Mouse (Mus musculus): ENCODE data around the gene Bcar1. TPM values are rescaled to one million over a fixed set of nuclear protein-coding genes. Genes with fewer than 3 reads are reported as not detected.

The Bcar1 gene
- polyA plus RNA-seq, 1 experiment = 0.07 TPM

- H3K27me3 ChIP-seq (ENCODE audit: control insufficient read depth) = no peaks in the 10 kb centered on the region
Observed at GRCm38 (mm10) chr8:111715514-111715913, 28.1 kb downstream of the Bcar1 start.

GRCm38 (mm10) chr8:111714295-111714694 lies 29.3 kb downstream of the Bcar1 start:
- Histone ChIP-seq H3K4me3 (replicated peaks) (no peak overlapping the region), H3K4me1 (ENCODE audit: control insufficient read depth) (peaks cover 16% of the 10 kb centered on the region), H3K36me3 (ENCODE audit: control insufficient read depth) (peaks cover 15% of the 10 kb centered on the region; the same call in 1 of the 2 replicates), H3K27me3 (ENCODE audit: control insufficient read depth) (no peaks in the 10 kb centered on the region), H3K9me3 (ENCODE audit: control insufficient read depth, low read length) (no peaks in the 10 kb centered on the region)
- TF ChIP-seq GATA1 (IDR thresholded peaks at IDR 0.05; ENCODE audit: low read length) (no peak), TAL1 (IDR thresholded peaks at IDR 0.05; ENCODE audit: low read length) (no peak)

More at GRCm38 (mm10) chr8:111715514-111715913, 28.1 kb downstream of the Bcar1 start:
- Histone ChIP-seq H3K4me1 (ENCODE audit: control insufficient read depth) (peaks cover 16% of the 10 kb centered on the region), H3K4me3 (replicated peaks) (no peak overlapping the region), H3K9me3 (ENCODE audit: control insufficient read depth, low read length) (no peaks in the 10 kb centered on the region), H3K36me3 (ENCODE audit: control insufficient read depth) (peaks cover 19% of the 10 kb centered on the region; the same call in 1 of the 2 replicates)
- TF ChIP-seq GATA1 (IDR thresholded peaks at IDR 0.05; ENCODE audit: low read length) (no peak), TAL1 (IDR thresholded peaks at IDR 0.05; ENCODE audit: low read length) (no peak)

GRCm38 (mm10) chr8:111713817-111714216 lies 29.8 kb downstream of the Bcar1 start:
- H3K4me3 ChIP-seq (replicated peaks) = no peak overlapping the region
- H3K27me3 ChIP-seq (ENCODE audit: control insufficient read depth) = no peaks in the 10 kb centered on the region
- peaks cover 15% of the 10 kb centered on the region; the same call in 1 of the 2 replicates for H3K36me3 ChIP-seq (ENCODE audit: control insufficient read depth)
- H3K4me1 ChIP-seq (ENCODE audit: control insufficient read depth) = peaks cover 16% of the 10 kb centered on the region
- TF ChIP-seq GATA1 (IDR thresholded peaks at IDR 0.05; ENCODE audit: low read length) (no peak), TAL1 (IDR thresholded peaks at IDR 0.05; ENCODE audit: low read length) (no peak)
- H3K9me3 ChIP-seq (ENCODE audit: control insufficient read depth, low read length) = no peaks in the 10 kb centered on the region

GRCm38 (mm10) chr8:111713291-111713690 lies 30.3 kb downstream of the Bcar1 start:
- Histone ChIP-seq H3K36me3 (ENCODE audit: control insufficient read depth) (peaks cover 15% of the 10 kb centered on the region; the same call in 1 of the 2 replicates), H3K9me3 (ENCODE audit: control insufficient read depth, low read length) (no peaks in the 10 kb centered on the region), H3K27me3 (ENCODE audit: control insufficient read depth) (no peaks in the 10 kb centered on the region), H3K4me3 (replicated peaks) (no peak overlapping the region), H3K4me1 (ENCODE audit: control insufficient read depth) (peaks cover 16% of the 10 kb centered on the region)
- no peak for TF ChIP-seq TAL1 (IDR thresholded peaks at IDR 0.05; ENCODE audit: low read length)
- TF ChIP-seq GATA1 (IDR thresholded peaks at IDR 0.05; ENCODE audit: low read length) = no peak

GRCm38 (mm10) chr8:111712588-111712987 lies 31.0 kb downstream of the Bcar1 start:
- TF ChIP-seq TAL1 (IDR thresholded peaks at IDR 0.05; ENCODE audit: low read length) (no peak), GATA1 (IDR thresholded peaks at IDR 0.05; ENCODE audit: low read length) (no peak)
- Histone ChIP-seq H3K36me3 (ENCODE audit: control insufficient read depth) (peaks cover 15% of the 10 kb centered on the region; the same call in 1 of the 2 replicates), H3K27me3 (ENCODE audit: control insufficient read depth) (no peaks in the 10 kb centered on the region), H3K4me3 (replicated peaks) (no peak overlapping the region), H3K4me1 (ENCODE audit: control insufficient read depth) (peaks cover 10% of the 10 kb centered on the region), H3K9me3 (ENCODE audit: control insufficient read depth, low read length) (no peaks in the 10 kb centered on the region)

- no peak for TF ChIP-seq GATA1 (IDR thresholded peaks at IDR 0.05; ENCODE audit: low read length)
- TF ChIP-seq TAL1 (IDR thresholded peaks at IDR 0.05; ENCODE audit: low read length) = no peak
- Histone ChIP-seq H3K4me1 (ENCODE audit: control insufficient read depth) (peaks cover 5% of the 10 kb centered on the region), H3K36me3 (ENCODE audit: control insufficient read depth) (peaks cover 15% of the 10 kb centered on the region; the same call in 1 of the 2 replicates), H3K4me3 (replicated peaks) (no peak overlapping the region), H3K9me3 (ENCODE audit: control insufficient read depth, low read length) (no peaks in the 10 kb centered on the region), H3K27me3 (ENCODE audit: control insufficient read depth) (no peaks in the 10 kb centered on the region)
Observed at GRCm38 (mm10) chr8:111712135-111712534, 31.5 kb downstream of the Bcar1 start.

GRCm38 (mm10) chr8:111710777-111711485 lies 32.7 kb downstream of the Bcar1 start:
- Histone ChIP-seq H3K27me3 (ENCODE audit: control insufficient read depth) (no peaks in the 10 kb centered on the region), H3K9me3 (ENCODE audit: control insufficient read depth, low read length) (no peaks in the 10 kb centered on the region), H3K36me3 (ENCODE audit: control insufficient read depth) (peaks cover 15% of the 10 kb centered on the region; the same call in 1 of the 2 replicates), H3K4me3 (replicated peaks) (no peak overlapping the region), H3K4me1 (ENCODE audit: control insufficient read depth) (no peaks in the 10 kb centered on the region; the same call in 1 of the 2 replicates)
- TF ChIP-seq GATA1 (IDR thresholded peaks at IDR 0.05; ENCODE audit: low read length) (no peak), TAL1 (IDR thresholded peaks at IDR 0.05; ENCODE audit: low read length) (no peak)

GRCm38 (mm10) chr8:111709223-111709622 lies 34.4 kb downstream of the Bcar1 start:
- no peak for TF ChIP-seq GATA1 (IDR thresholded peaks at IDR 0.05; ENCODE audit: low read length)
- TF ChIP-seq TAL1 (IDR thresholded peaks at IDR 0.05; ENCODE audit: low read length) = no peak
- no peaks in the 10 kb centered on the region for H3K27me3 ChIP-seq (ENCODE audit: control insufficient read depth)
- H3K4me3 ChIP-seq (replicated peaks) = no peak overlapping the region
- no peaks in the 10 kb centered on the region for H3K9me3 ChIP-seq (ENCODE audit: control insufficient read depth, low read length)
- peaks cover 10% of the 10 kb centered on the region for H3K4me1 ChIP-seq (ENCODE audit: control insufficient read depth)
- peaks cover 15% of the 10 kb centered on the region; the same call in 1 of the 2 replicates for H3K36me3 ChIP-seq (ENCODE audit: control insufficient read depth)

GRCm38 (mm10) chr8:111708265-111708664 lies 35.3 kb downstream of the Bcar1 start:
- TF ChIP-seq TAL1 (IDR thresholded peaks at IDR 0.05; ENCODE audit: low read length) = no peak
- no peak for TF ChIP-seq GATA1 (IDR thresholded peaks at IDR 0.05; ENCODE audit: low read length)
- no peaks in the 10 kb centered on the region for H3K27me3 ChIP-seq (ENCODE audit: control insufficient read depth)
- no peak overlapping the region for H3K4me3 ChIP-seq (replicated peaks)
- H3K4me1 ChIP-seq (ENCODE audit: control insufficient read depth) = peaks cover 10% of the 10 kb centered on the region
- peaks cover 8% of the 10 kb centered on the region; the same call in 1 of the 2 replicates for H3K36me3 ChIP-seq (ENCODE audit: control insufficient read depth)
- H3K9me3 ChIP-seq (ENCODE audit: control insufficient read depth, low read length) = no peaks in the 10 kb centered on the region

Measured in erythroblast, embryonic 14.5 days (primary cell).